Mouse (Mus musculus) lung, postnatal 0 days (tissue): Measurements from ENCODE around the gene Spice1.

Experiments used
- CTCF ChIP-seq: IDR thresholded peaks from 2 replicates; pipeline ENCODE4 v1.5.1; 2016; ENCODE audit warnings: antibody characterized with exemption, mild to moderate bottlenecking
- EP300 ChIP-seq: IDR thresholded peaks from 2 replicates; pipeline ENCODE4 v1.6.1; 2016; ENCODE audit warnings: antibody characterized with exemption, mild to moderate bottlenecking, control low read depth

GRCm38 (mm10) chr16:44303822-44304221 is 43.1 kb upstream of the Spice1 start:
- TF ChIP-seq CTCF (no peak), EP300 (no peak)
